Mouse (Mus musculus): ENCODE data around the gene Sorcs3. TPM values are rescaled to one million over a fixed set of nuclear protein-coding genes. Genes with fewer than 3 reads are reported as not detected.

Gene Sorcs3
- total and polyA plus RNA-seq, 2 experiments from 2014 or later = 0.01 TPM; not detected in 1

- Histone ChIP-seq H3K4me3 (ENCODE audit: low read depth, low read length) (no peak overlapping the region), H3K4me1 (ENCODE audit: control insufficient read depth, insufficient read depth) (no peaks in the 10 kb centered on the region), H3K4me2 (ENCODE audit: low read depth, low read length) (no peak overlapping the region), H3K36me3 (replicated peaks; ENCODE audit: control insufficient read depth, insufficient read depth, low read length) (no peaks in the 10 kb centered on the region), H3K9ac (replicated peaks; ENCODE audit: low read depth, low read length) (no peak overlapping the region), H3K27me3 (ENCODE audit: control insufficient read depth, insufficient read depth, low read length) (no peaks in the 10 kb centered on the region), H3K9me3 (replicated peaks; ENCODE audit: control insufficient read depth, low read length) (no peaks in the 10 kb centered on the region), H3K27ac (ENCODE audit: low read depth) (no peak overlapping the region)
- TF ChIP-seq CTCF (IDR thresholded peaks at IDR 0.05; ENCODE audit: low read depth) (no peak), EP300 (IDR thresholded peaks at IDR 0.05; ENCODE audit: low read depth) (no peak)
- ATAC-seq (ENCODE audit: insufficient read depth, low read depth) (no peak), DNase-seq (ENCODE audit: low spot score) (no peak)
- WGBS = 88% methylated on average over 7 of the region's 7 CpGs
Measured at GRCm38 (mm10) chr19:48523803-48524202, 318.0 kb downstream of the Sorcs3 start.

DNA sequence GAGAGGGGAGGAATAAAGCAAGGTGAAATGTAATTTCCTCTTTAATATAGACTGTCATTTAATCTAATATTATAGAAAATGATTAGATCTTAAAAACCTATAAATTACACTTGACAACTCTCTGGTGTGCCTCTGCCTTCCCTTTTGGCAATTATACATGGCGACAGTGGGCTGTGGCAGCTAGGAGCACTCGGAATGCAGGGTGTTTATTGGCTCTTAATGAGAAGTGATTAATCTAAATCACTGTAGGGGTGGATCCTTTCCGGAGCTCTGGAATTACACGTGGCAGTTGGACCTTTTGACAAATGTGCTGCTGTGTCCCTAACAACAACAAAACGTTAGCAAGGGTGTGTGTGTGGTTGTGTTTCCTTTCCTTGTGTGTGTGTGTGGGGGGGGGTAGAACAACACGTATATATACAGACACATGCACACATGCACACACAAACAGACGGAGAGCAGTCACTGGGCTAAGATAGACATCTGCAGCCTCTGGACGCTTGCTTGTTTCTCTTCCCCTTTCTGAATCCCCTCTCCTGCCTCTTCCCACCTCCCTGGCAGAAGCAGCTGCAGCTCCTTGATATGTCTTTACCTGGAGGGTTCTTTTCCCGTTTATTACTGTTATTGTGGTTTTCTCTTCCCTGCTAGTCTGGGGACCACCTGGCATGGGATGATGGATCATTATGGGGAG is 318.8 kb downstream of the Sorcs3 start:
- ATAC-seq (ENCODE audit: insufficient read depth, low read depth) = no peak
- WGBS = 55% methylated on average over 9 of the region's 9 CpGs
- TF ChIP-seq EP300 (IDR thresholded peaks at IDR 0.05; ENCODE audit: low read depth) = no peak

GRCm38 (mm10) chr19:48533582-48533981 is 327.8 kb downstream of the Sorcs3 start:
- H3K4me3 ChIP-seq (ENCODE audit: low read depth, low read length) = no peak overlapping the region
- DNase-seq (ENCODE audit: low spot score) (no peak), ATAC-seq (ENCODE audit: insufficient read depth, low read depth) (no peak)
- WGBS = 70% methylated on average over 4 of the region's 4 CpGs
- H3K27me3 ChIP-seq (ENCODE audit: control insufficient read depth, insufficient read depth, low read length) = no peaks in the 10 kb centered on the region
- no peak for TF ChIP-seq CTCF (IDR thresholded peaks at IDR 0.05; ENCODE audit: low read depth)
- TF ChIP-seq EP300 (IDR thresholded peaks at IDR 0.05; ENCODE audit: low read depth) = no peak
- H3K4me1 ChIP-seq (ENCODE audit: control insufficient read depth, insufficient read depth) = no peaks in the 10 kb centered on the region
- H3K4me2 ChIP-seq (ENCODE audit: low read depth, low read length) = no peak overlapping the region
- no peaks in the 10 kb centered on the region for H3K9me3 ChIP-seq (replicated peaks; ENCODE audit: control insufficient read depth, low read length)
- no peak overlapping the region for H3K27ac ChIP-seq (ENCODE audit: low read depth)
- no peak overlapping the region for H3K9ac ChIP-seq (replicated peaks; ENCODE audit: low read depth, low read length)
- no peaks in the 10 kb centered on the region for H3K36me3 ChIP-seq (replicated peaks; ENCODE audit: control insufficient read depth, insufficient read depth, low read length)

More for the DNA sequence above, 318.8 kb downstream of the Sorcs3 start:
- Histone ChIP-seq H3K4me2 (ENCODE audit: low read depth, low read length) (no peak overlapping the region), H3K9me3 (replicated peaks; ENCODE audit: control insufficient read depth, low read length) (no peaks in the 10 kb centered on the region), H3K27ac (ENCODE audit: low read depth) (no peak overlapping the region), H3K4me1 (ENCODE audit: control insufficient read depth, insufficient read depth) (no peaks in the 10 kb centered on the region), H3K36me3 (replicated peaks; ENCODE audit: control insufficient read depth, insufficient read depth, low read length) (no peaks in the 10 kb centered on the region), H3K27me3 (ENCODE audit: control insufficient read depth, insufficient read depth, low read length) (no peaks in the 10 kb centered on the region), H3K9ac (replicated peaks; ENCODE audit: low read depth, low read length) (no peak overlapping the region), H3K4me3 (ENCODE audit: low read depth, low read length) (no peak overlapping the region)
- no peak for DNase-seq (ENCODE audit: low spot score)

DNA sequence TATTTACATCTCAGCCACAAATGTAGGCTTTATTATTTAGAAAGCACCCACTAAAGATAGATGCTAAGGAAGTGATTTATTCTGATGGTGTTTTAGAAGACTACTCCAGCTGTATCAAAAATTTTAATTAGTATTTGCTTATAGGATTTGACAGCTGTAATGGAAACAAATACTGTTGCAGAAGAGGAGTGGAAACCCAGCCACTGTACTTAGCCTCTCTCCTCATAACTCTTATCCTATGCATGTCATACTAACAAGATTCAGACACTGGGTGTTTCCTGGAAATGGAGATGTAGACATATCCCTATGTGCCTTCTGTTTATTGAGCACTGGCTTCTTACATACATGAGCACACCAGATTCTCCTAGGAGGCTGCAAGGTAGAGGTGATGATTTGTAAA is 338.5 kb downstream of the Sorcs3 start:
- no peaks in the 10 kb centered on the region for H3K27me3 ChIP-seq (ENCODE audit: control insufficient read depth, insufficient read depth, low read length)
- no peak overlapping the region for H3K27ac ChIP-seq (ENCODE audit: low read depth)
- TF ChIP-seq EP300 (IDR thresholded peaks at IDR 0.05; ENCODE audit: low read depth) = no peak
- TF ChIP-seq CTCF (IDR thresholded peaks at IDR 0.05; ENCODE audit: low read depth) = no peak
- H3K36me3 ChIP-seq (replicated peaks; ENCODE audit: control insufficient read depth, insufficient read depth, low read length) = no peaks in the 10 kb centered on the region
- no peaks in the 10 kb centered on the region for H3K4me1 ChIP-seq (ENCODE audit: control insufficient read depth, insufficient read depth)
- DNase-seq (ENCODE audit: low spot score) = no peak
- no peak for ATAC-seq (ENCODE audit: insufficient read depth, low read depth)
- H3K9ac ChIP-seq (replicated peaks; ENCODE audit: low read depth, low read length) = no peak overlapping the region
- no peaks in the 10 kb centered on the region for H3K9me3 ChIP-seq (replicated peaks; ENCODE audit: control insufficient read depth, low read length)
- H3K4me3 ChIP-seq (ENCODE audit: low read depth, low read length) = no peak overlapping the region
- H3K4me2 ChIP-seq (ENCODE audit: low read depth, low read length) = no peak overlapping the region

DNA sequence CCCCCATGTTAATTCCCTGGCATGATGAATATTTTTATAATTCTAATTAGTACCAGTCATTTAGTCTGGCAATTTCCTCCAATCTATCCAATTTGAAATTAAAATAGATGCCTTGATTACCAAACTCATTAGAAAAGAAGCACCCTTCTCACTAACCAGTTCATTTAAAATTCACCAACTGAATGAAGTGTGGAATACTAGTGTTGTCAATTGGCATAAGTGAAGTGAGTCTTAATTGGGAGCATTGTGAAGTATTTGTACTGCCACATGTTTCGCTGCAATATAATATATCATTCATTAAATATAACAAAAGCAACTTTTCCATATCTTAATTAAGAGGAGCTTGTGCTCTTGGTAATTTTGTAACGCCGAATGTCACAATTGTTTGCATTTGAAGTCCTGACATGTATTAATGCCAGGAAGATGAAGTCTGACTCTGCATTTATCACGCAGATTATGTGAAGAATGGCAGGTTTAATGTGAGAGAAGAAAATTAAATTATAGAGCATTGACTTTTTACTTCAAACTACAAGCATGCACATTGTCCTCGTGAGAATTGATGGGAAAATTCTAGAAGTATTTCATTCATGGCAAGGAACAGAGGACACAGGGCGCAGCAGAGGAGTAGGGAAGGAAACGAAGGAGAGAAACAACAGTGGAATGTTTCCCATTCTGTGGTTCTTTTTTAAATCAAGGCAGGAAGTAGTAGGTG is 339.8 kb downstream of the Sorcs3 start:
- Histone ChIP-seq H3K4me3 (ENCODE audit: low read depth, low read length) (no peak overlapping the region), H3K36me3 (replicated peaks; ENCODE audit: control insufficient read depth, insufficient read depth, low read length) (no peaks in the 10 kb centered on the region), H3K9me3 (replicated peaks; ENCODE audit: control insufficient read depth, low read length) (no peaks in the 10 kb centered on the region), H3K27ac (ENCODE audit: low read depth) (no peak overlapping the region), H3K4me1 (ENCODE audit: control insufficient read depth, insufficient read depth) (no peaks in the 10 kb centered on the region), H3K4me2 (ENCODE audit: low read depth, low read length) (no peak overlapping the region), H3K27me3 (ENCODE audit: control insufficient read depth, insufficient read depth, low read length) (no peaks in the 10 kb centered on the region), H3K9ac (replicated peaks; ENCODE audit: low read depth, low read length) (no peak overlapping the region)
- DNase-seq (ENCODE audit: low spot score) (no peak), ATAC-seq (ENCODE audit: insufficient read depth, low read depth) (no peak)
- TF ChIP-seq EP300 (IDR thresholded peaks at IDR 0.05; ENCODE audit: low read depth) = no peak
- TF ChIP-seq CTCF (IDR thresholded peaks at IDR 0.05; ENCODE audit: low read depth) = no peak
- 85% methylated on average over 7 of the region's 7 CpGs for WGBS

GRCm38 (mm10) chr19:48546133-48546448 is 340.3 kb downstream of the Sorcs3 start:
- Histone ChIP-seq H3K9ac (replicated peaks; ENCODE audit: low read depth, low read length) (no peak overlapping the region), H3K27me3 (ENCODE audit: control insufficient read depth, insufficient read depth, low read length) (no peaks in the 10 kb centered on the region), H3K9me3 (replicated peaks; ENCODE audit: control insufficient read depth, low read length) (no peaks in the 10 kb centered on the region), H3K4me2 (ENCODE audit: low read depth, low read length) (no peak overlapping the region), H3K36me3 (replicated peaks; ENCODE audit: control insufficient read depth, insufficient read depth, low read length) (no peaks in the 10 kb centered on the region), H3K4me1 (ENCODE audit: control insufficient read depth, insufficient read depth) (no peaks in the 10 kb centered on the region), H3K27ac (ENCODE audit: low read depth) (no peak overlapping the region), H3K4me3 (ENCODE audit: low read depth, low read length) (no peak overlapping the region)
- WGBS = 63% methylated on average over 2 of the region's 2 CpGs
- ATAC-seq (ENCODE audit: insufficient read depth, low read depth) (no peak), DNase-seq (ENCODE audit: low spot score) (no peak)
- TF ChIP-seq CTCF (IDR thresholded peaks at IDR 0.05; ENCODE audit: low read depth) (no peak), EP300 (IDR thresholded peaks at IDR 0.05; ENCODE audit: low read depth) (no peak)

Measured in heart, postnatal 0 days (tissue).